Mouse (Mus musculus) CH12.LX (cell line): ENCODE data around the gene Stmnd1.

Source experiments
- CTCF ChIP-seq, 2 experiments: IDR thresholded peaks in 1 of 2; conservative IDR thresholded peaks in 1 of 2; 2 replicates each; pipeline ENCODE4 v1.5.1; 2011 to 2012; ENCODE audit warnings: low read depth in 2 of 2, low read length in 2 of 2, improper control_type of control experiment in 1 of 2, inconsistent platforms in 1 of 2, mild to moderate bottlenecking in 1 of 2, moderate library complexity in 1 of 2
- EP300 ChIP-seq: IDR thresholded peaks from 2 replicates; pipeline ENCODE4 v1.6.1; 2011; ENCODE audit warnings: low read length, improper control_type of control experiment
- MEF2A ChIP-seq: IDR thresholded peaks from 2 replicates; pipeline ENCODE4 v1.6.1; 2014; ENCODE audit warnings: low read depth, mild to moderate bottlenecking, inconsistent platforms, low read length, improper control_type of control experiment, borderline replicate concordance
- MXI1 ChIP-seq: IDR thresholded peaks from 2 replicates; pipeline ENCODE4 v1.6.1; 2011; ENCODE audit warnings: mild to moderate bottlenecking, low read depth, low read length, improper control_type of control experiment
- NELFE ChIP-seq: IDR thresholded peaks from 2 replicates; pipeline ENCODE4 v1.6.1; 2011; ENCODE audit warnings: low read depth, low read length, improper control_type of control experiment
- POLR2A ChIP-seq: IDR thresholded peaks from 2 replicates; pipeline ENCODE4 v1.6.1; 2011; ENCODE audit warnings: low read depth, mild to moderate bottlenecking, improper control_type of control experiment, low read length
- POLR2AphosphoS2 ChIP-seq: IDR thresholded peaks from 2 replicates; pipeline ENCODE4 v1.6.1; 2011; ENCODE audit warnings: low read depth, low read length, improper control_type of control experiment
- SIN3A ChIP-seq: IDR thresholded peaks from 2 replicates; pipeline ENCODE4 v1.6.1; 2012; ENCODE audit warnings: low read length, improper control_type of control experiment, inconsistent platforms
- TCF12 ChIP-seq: IDR thresholded peaks from 2 replicates; pipeline ENCODE4 v1.6.1; 2014; ENCODE audit warnings: low read depth, mild to moderate bottlenecking, inconsistent platforms, low read length, improper control_type of control experiment
- USF2 ChIP-seq: conservative IDR thresholded peaks from 2 replicates; pipeline ENCODE4 v1.6.1; 2011; ENCODE audit warnings: low read depth, low read length, improper control_type of control experiment
- ZC3H11A ChIP-seq: IDR thresholded peaks from 2 replicates; pipeline ENCODE4 v1.6.1; 2012; ENCODE audit warnings: low read depth, mild to moderate bottlenecking, inconsistent platforms, low read length, improper control_type of control experiment

- no peak for TF ChIP-seq CTCF (conservative IDR thresholded peaks at IDR 0.05 in 1 of 2, IDR thresholded peaks at IDR 0.05 in 1 of 2; ENCODE audit: low read depth in 2 of 2, low read length in 2 of 2)
- no peak for TF ChIP-seq MXI1
- peak; percentile 39; the same call in 1 of the 2 replicates for TF ChIP-seq POLR2A
- no peak for TF ChIP-seq USF2
- TF ChIP-seq MEF2A, result no peak
- no peak for TF ChIP-seq ZC3H11A
- TF ChIP-seq POLR2AphosphoS2, result no peak
- no peak for TF ChIP-seq EP300
- no peak for TF ChIP-seq SIN3A
- TF ChIP-seq TCF12, result no peak
- no peak for TF ChIP-seq NELFE
Measured at GRCm38 (mm10) chr13:46340583-46340982, 67.1 kb downstream of the Stmnd1 start.
